9 mouse cellular contexts compared by ENCODE assay signal in the genomic region with DNA sequence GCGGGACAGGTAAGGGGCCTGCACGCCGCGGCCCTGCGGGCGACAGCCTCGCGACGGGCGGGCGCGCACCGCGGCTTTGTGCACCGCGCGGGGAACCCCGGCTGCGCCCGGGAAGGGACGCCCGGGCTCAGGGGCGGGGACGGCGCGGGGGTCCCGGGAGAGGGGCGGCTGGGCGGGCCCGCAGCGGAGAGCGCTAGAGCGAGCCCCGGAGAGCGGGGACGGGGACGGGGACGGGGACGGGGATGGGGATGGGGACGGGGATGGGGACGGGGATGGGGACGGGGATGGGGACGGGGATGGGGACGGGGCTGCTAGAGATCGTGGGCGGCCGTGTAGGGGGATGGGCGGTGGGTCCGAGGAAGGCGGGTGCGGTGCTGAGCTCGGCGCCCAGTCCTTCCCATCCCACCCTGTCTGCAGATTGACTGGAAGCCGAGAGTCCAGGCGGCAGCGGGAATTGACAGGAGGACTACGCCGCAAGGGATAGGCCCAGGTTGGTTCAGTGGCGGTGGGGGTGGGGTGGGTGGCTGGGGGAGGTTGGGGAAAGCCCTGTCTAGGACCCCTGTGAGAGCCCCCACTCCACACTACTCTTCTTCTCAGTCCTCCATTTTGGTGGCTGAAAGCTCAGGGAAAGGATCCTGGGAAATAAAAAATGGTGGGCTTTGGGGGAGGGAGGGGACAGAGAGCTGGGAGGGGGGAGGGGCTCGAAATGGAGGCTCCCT. TPM values are rescaled to one million over a fixed set of nuclear protein-coding genes. Genes with fewer than 3 reads are reported as not detected.
A peak's percentile ranks its signal among the peaks of the same experiment; 100 is the strongest.
DNase-seq lines count a peak whose midpoint lies in the region; ATAC-seq and TF ChIP-seq lines count a peak whose summit lies in the region.
"Not testable (repeated sequence)": the region's sequence is repeated elsewhere in the genome, so short reads cannot be mapped to it uniquely, and the experiment has no call there.
"Had no signal": no experiment of that assay in that cellular context is flagged by ENCODE, and none has a peak within 500 bp of the region (broad histone marks: within the 10 kb centered on the region; RNA-seq: fewer than 3 reads in every experiment).

No protein-coding gene starts in this region.

- H3K4me3 ChIP-seq in CH12.LX (replicated peaks in 1 of 3; ENCODE audit: low read depth in 2 of 3, low read length in 2 of 3, poor library complexity in 1 of 3) = peak overlapping the region in 2 of 3 experiments; percentile 38 to 65
- H3K4me3 ChIP-seq in embryonic facial prominence, embryonic 15.5 days (replicated peaks) = peak overlapping the region; percentile 45
- H3K4me3 ChIP-seq in heart, embryonic 15.5 days = peak overlapping the region; percentile 55
- H3K4me3 ChIP-seq in kidney, embryonic 16.5 days (ENCODE audit: low read length) = peak overlapping the region; percentile 49
- H3K4me3 ChIP-seq in liver, embryonic 14.5 days (ENCODE audit: insufficient read depth in 1 of 2, low read depth in 2 of 2, low read length in 2 of 2) = peak overlapping the region; percentile 46 to 53
- peak overlapping the region; percentile 37 for H3K4me3 ChIP-seq in midbrain, postnatal 0 days (ENCODE audit: low read depth, low read length)
- H3K4me3 ChIP-seq in stomach, postnatal 0 days (ENCODE audit: low read depth, low read length) = peak overlapping the region; percentile 40

- H3K27me3 ChIP-seq in CH12.LX (replicated peaks); embryonic facial prominence, embryonic 15.5 days; heart, embryonic 15.5 days; kidney, embryonic 16.5 days (ENCODE audit: insufficient read depth, low read length); liver, embryonic 14.5 days (ENCODE audit: control insufficient read depth, insufficient read depth, low read length); midbrain, postnatal 0 days (ENCODE audit: insufficient read depth, low read length); stomach, postnatal 0 days (ENCODE audit: control insufficient read depth, insufficient read depth, low read length): not testable (repeated sequence)

- WGBS in embryonic facial prominence, embryonic 15.5 days = 9% methylated on average over 4 of the region's 60 CpGs
- WGBS in heart, embryonic 15.5 days = 13% methylated on average over 1 of the region's 60 CpGs
- WGBS in kidney, embryonic 16.5 days = 44% methylated on average over 9 of the region's 60 CpGs
- WGBS in liver, embryonic 14.5 days (ENCODE audit: insufficient replicate concordance) = 20% methylated on average over 20 of the region's 60 CpGs
- 28% methylated on average over 11 of the region's 60 CpGs for WGBS in midbrain, postnatal 0 days
- WGBS in stomach, postnatal 0 days = 21% methylated on average over 13 of the region's 60 CpGs

- TF ChIP-seq POLR2A in CH12.LX (IDR thresholded peaks at IDR 0.05; ENCODE audit: low read depth, low read length) = not testable (repeated sequence)

- not testable (repeated sequence) for TF ChIP-seq CTCF in CH12.LX (conservative IDR thresholded peaks at IDR 0.05 in 1 of 2, IDR thresholded peaks at IDR 0.05 in 1 of 2; ENCODE audit: low read depth in 2 of 2, low read length in 2 of 2); liver, embryonic 14.5 days (IDR thresholded peaks at IDR 0.05; ENCODE audit: low read depth); midbrain, postnatal 0 days (IDR thresholded peaks at IDR 0.05); stomach, postnatal 0 days (IDR thresholded peaks at IDR 0.05; ENCODE audit: low read depth)

- not testable (repeated sequence) for H3K4me1 ChIP-seq in CH12.LX (ENCODE audit: control insufficient read depth in 1 of 2, insufficient read depth in 2 of 2); embryonic facial prominence, embryonic 15.5 days; heart, embryonic 15.5 days (replicated peaks); kidney, embryonic 16.5 days (ENCODE audit: insufficient read depth, low read length); liver, embryonic 14.5 days (replicated peaks; ENCODE audit: control insufficient read depth in 2 of 2, insufficient read depth in 2 of 2, low read length in 1 of 2); midbrain, postnatal 0 days (ENCODE audit: insufficient read depth, low read length); stomach, postnatal 0 days (replicated peaks; ENCODE audit: control insufficient read depth, insufficient read depth)

- H3K79me2 ChIP-seq in CH12.LX (replicated peaks; ENCODE audit: control insufficient read depth, extremely low read depth, insufficient read depth, poor library complexity, severe bottlenecking) = not testable (repeated sequence)

- dilution Hi-C loops in CH12.LX (cut with MboI; ENCODE audit: extremely low pct_ligation_motif_present, extremely low pct_unique_long_range_greater_than_20kb, low sequenced_read_pairs) = not testable (repeated sequence)

- peak overlapping the region; percentile 60; the same call in 1 of the 2 replicates for H3K4me2 ChIP-seq in CH12.LX (ENCODE audit: insufficient read depth, low read depth, poor library complexity, severe bottlenecking)
- H3K4me2 ChIP-seq in embryonic facial prominence, embryonic 15.5 days (replicated peaks) = peak overlapping the region; percentile 34
- H3K4me2 ChIP-seq in heart, embryonic 15.5 days = peak overlapping the region; percentile 54
- H3K4me2 ChIP-seq in kidney, embryonic 16.5 days (replicated peaks; ENCODE audit: low read depth, low read length) = peak overlapping the region; percentile 46
- H3K4me2 ChIP-seq in liver, embryonic 14.5 days (ENCODE audit: low read depth) = peak overlapping the region; percentile 54
- peak overlapping the region; percentile 53 for H3K4me2 ChIP-seq in midbrain, postnatal 0 days (ENCODE audit: low read depth, low read length, poor library complexity, severe bottlenecking)
- peak overlapping the region; percentile 35; the same call in 1 of the 2 replicates for H3K4me2 ChIP-seq in stomach, postnatal 0 days (replicated peaks; ENCODE audit: low read depth)

- ATAC-seq in embryonic facial prominence, embryonic 15.5 days (ENCODE audit: insufficient number of reproducible peaks, low FRiP score, low TSS enrichment, low read depth) = 0 out of 2 replicates have a peak, but pooled peaks have one; percentile 35
- ATAC-seq in heart, embryonic 15.5 days (replicated peaks; ENCODE audit: insufficient number of reproducible peaks, insufficient read depth, low FRiP score, low read depth) = peak; percentile 45
- ATAC-seq in kidney, embryonic 16.5 days (ENCODE audit: low FRiP score, low TSS enrichment) = peak; percentile 76
- ATAC-seq in liver, embryonic 14.5 days (ENCODE audit: insufficient read depth) = peak; percentile 32; the same call in 1 of the 2 replicates
- peak; percentile 71 for ATAC-seq in midbrain, postnatal 0 days (ENCODE audit: low FRiP score)
- peak; percentile 64 for ATAC-seq in stomach, postnatal 0 days (ENCODE audit: low FRiP score, low TSS enrichment)

- in situ Hi-C loops in CH12.LX (cut with MboI; ENCODE audit: low pct_ligation_motif_present, low pct_unique_long_range_greater_than_20kb, low sequenced_read_pairs) = not testable (repeated sequence)

- not testable (repeated sequence) for TF ChIP-seq RAD21 in CH12.LX (IDR thresholded peaks at IDR 0.05; ENCODE audit: low read depth, low read length)

- not testable (repeated sequence) for TF ChIP-seq EP300 in CH12.LX (IDR thresholded peaks at IDR 0.05; ENCODE audit: low read length); liver, embryonic 14.5 days (IDR thresholded peaks at IDR 0.05; ENCODE audit: low read depth); stomach, postnatal 0 days (optimal IDR thresholded peaks at IDR 0.05)

- H3K9me3 ChIP-seq in CH12.LX (replicated peaks; ENCODE audit: low read length); embryonic facial prominence, embryonic 15.5 days (replicated peaks); heart, embryonic 15.5 days (replicated peaks); kidney, embryonic 16.5 days (ENCODE audit: low read length); liver, embryonic 14.5 days (ENCODE audit: control insufficient read depth, low read length); midbrain, postnatal 0 days (ENCODE audit: low read length); stomach, postnatal 0 days (ENCODE audit: control insufficient read depth, low read length): not testable (repeated sequence)

- peak; percentile 31 for DNase-seq in CH12.LX (ENCODE audit: extremely low read depth)
- DNase-seq in cerebellum, adult 18-20 months = peak; percentile 10 to 55
- DNase-seq in liver, embryonic 14.5 days (ENCODE audit: low read depth in 3 of 3, low spot score in 3 of 3) = not testable (repeated sequence)
- peak; percentile 56 for DNase-seq in midbrain, postnatal 0 days (ENCODE audit: low spot score)
- DNase-seq in stomach, postnatal 0 days (ENCODE audit: low spot score) = peak; percentile 15

- H3K27ac ChIP-seq in CH12.LX (ENCODE audit: insufficient read depth, low read depth); embryonic facial prominence, embryonic 15.5 days (replicated peaks); kidney, embryonic 16.5 days (ENCODE audit: low read length); liver, embryonic 14.5 days; stomach, postnatal 0 days (replicated peaks): not testable (repeated sequence)
- H3K27ac ChIP-seq in heart, embryonic 15.5 days = peak overlapping the region; percentile 63
- H3K27ac ChIP-seq in midbrain, postnatal 0 days (ENCODE audit: low read depth, low read length) = peak overlapping the region; percentile 51; the same call in 1 of the 2 replicates

- peak overlapping the region; percentile 66 for H3K9ac ChIP-seq in CH12.LX (ENCODE audit: insufficient read depth, low read depth)
- H3K9ac ChIP-seq in embryonic facial prominence, embryonic 15.5 days = not testable (repeated sequence)
- H3K9ac ChIP-seq in heart, embryonic 15.5 days = peak overlapping the region; percentile 46
- H3K9ac ChIP-seq in kidney, embryonic 16.5 days (replicated peaks; ENCODE audit: low read length) = peak overlapping the region; percentile 53
- peak overlapping the region; percentile 51 for H3K9ac ChIP-seq in liver, embryonic 14.5 days (replicated peaks)
- H3K9ac ChIP-seq in midbrain, postnatal 0 days (replicated peaks; ENCODE audit: low read length, poor library complexity, severe bottlenecking) = peak overlapping the region; percentile 39; the same call in 1 of the 2 replicates
- 0 out of 2 replicates have a peak overlapping the region, but pooled peaks have one; percentile 18 for H3K9ac ChIP-seq in stomach, postnatal 0 days (ENCODE audit: low read length)

- peaks cover 0 to 10% of the 10 kb centered on the region in 2 experiments for H3K36me3 ChIP-seq in CH12.LX (replicated peaks in 1 of 2; ENCODE audit: control insufficient read depth in 1 of 2, insufficient read depth in 1 of 2, low read length in 1 of 2)
- H3K36me3 ChIP-seq in embryonic facial prominence, embryonic 15.5 days; heart, embryonic 15.5 days; kidney, embryonic 16.5 days (ENCODE audit: insufficient read depth, low read length); liver, embryonic 14.5 days (replicated peaks; ENCODE audit: control insufficient read depth, insufficient read depth, low read depth); midbrain, postnatal 0 days (ENCODE audit: insufficient read depth, low read length); stomach, postnatal 0 days (ENCODE audit: control insufficient read depth, insufficient read depth, low read length): not testable (repeated sequence)

RNA-seq across cellular contexts. Expression of a gene that starts 0.5 kb away (rescaled TPM):
- 118 and 124 TPM in 2 replicates for total RNA-seq in CH12.LX (2012; rRNA removed)
- total RNA-seq in CH12.LX (2014; rRNA removed) = 87.0 and 87.4 TPM in 2 replicates
- 228 and 235 TPM in 2 replicates for polyA plus RNA-seq in CH12.LX (2012; ENCODE audit: insufficient read length, low read depth)
- 387 and 393 TPM in 2 replicates for polyA plus RNA-seq in embryonic facial prominence, embryonic 15.5 days (2015; fragmentation: Nextera tagmentation; extraction: Ambion mirVana)
- polyA plus RNA-seq in heart, embryonic 15.5 days (2015; fragmentation: Nextera tagmentation; extraction: Ambion mirVana) = 396 and 413 TPM in 2 replicates
- polyA plus RNA-seq in kidney, embryonic 16.5 days (2015; fragmentation: Nextera tagmentation; extraction: Ambion mirVana) = 441 and 452 TPM in 2 replicates
- polyA plus RNA-seq in liver, embryonic 14.5 days (2012; rRNA removed) = 199 and 227 TPM in 2 replicates
- polyA plus RNA-seq in liver, embryonic 14.5 days (2014; fragmentation: Nextera tagmentation; extraction: Ambion mirVana) = 224 and 229 TPM in 2 replicates
- 305 and 324 TPM in 2 replicates for total RNA-seq in midbrain, postnatal 0 days (2014; rRNA removed)
- 916 and 923 TPM in 2 replicates for polyA plus RNA-seq in midbrain, postnatal 0 days (2015; fragmentation: Nextera tagmentation; extraction: Ambion mirVana)
- 174 and 185 TPM in 2 replicates for polyA plus RNA-seq in stomach, postnatal 0 days (2015; fragmentation: Nextera tagmentation; extraction: Ambion mirVana)

RNA-seq across cellular contexts. Expression of a gene that starts 25.7 kb away (rescaled TPM):
- total RNA-seq in CH12.LX (2012; rRNA removed) (79.9 and 80.4 TPM in 2 replicates), CH12.LX (2014; rRNA removed) (197 and 242 TPM in 2 replicates)
- polyA plus RNA-seq in CH12.LX (2012; ENCODE audit: insufficient read length, low read depth) = 147 and 148 TPM in 2 replicates
- polyA plus RNA-seq in embryonic facial prominence, embryonic 15.5 days (2015; fragmentation: Nextera tagmentation; extraction: Ambion mirVana) = 520 and 545 TPM in 2 replicates
- polyA plus RNA-seq in heart, embryonic 15.5 days (2015; fragmentation: Nextera tagmentation; extraction: Ambion mirVana) = 377 and 423 TPM in 2 replicates
- polyA plus RNA-seq in kidney, embryonic 16.5 days (2015; fragmentation: Nextera tagmentation; extraction: Ambion mirVana) = 471 and 473 TPM in 2 replicates
- polyA plus RNA-seq in liver, embryonic 14.5 days (2012; rRNA removed) = 80.9 and 128 TPM in 2 replicates
- 233 and 236 TPM in 2 replicates for polyA plus RNA-seq in liver, embryonic 14.5 days (2014; fragmentation: Nextera tagmentation; extraction: Ambion mirVana)
- 71.2 and 131 TPM in 2 replicates for total RNA-seq in midbrain, postnatal 0 days (2014; rRNA removed)
- 253 and 259 TPM in 2 replicates for polyA plus RNA-seq in midbrain, postnatal 0 days (2015; fragmentation: Nextera tagmentation; extraction: Ambion mirVana)
- 315 and 344 TPM in 2 replicates for polyA plus RNA-seq in stomach, postnatal 0 days (2015; fragmentation: Nextera tagmentation; extraction: Ambion mirVana)

RNA-seq across cellular contexts. Expression of a gene that starts 55.2 kb away (rescaled TPM):
- not detected in 2 replicates for total RNA-seq in CH12.LX (2012; rRNA removed)
- not detected in 2 replicates for total RNA-seq in CH12.LX (2014; rRNA removed)
- not detected in 2 replicates for polyA plus RNA-seq in CH12.LX (2012; ENCODE audit: insufficient read length, low read depth)
- 112 and 134 TPM in 2 replicates for polyA plus RNA-seq in embryonic facial prominence, embryonic 15.5 days (2015; fragmentation: Nextera tagmentation; extraction: Ambion mirVana)
- polyA plus RNA-seq in heart, embryonic 15.5 days (2015; fragmentation: Nextera tagmentation; extraction: Ambion mirVana) = 189 and 225 TPM in 2 replicates
- 75.7 and 81.3 TPM in 2 replicates for polyA plus RNA-seq in kidney, embryonic 16.5 days (2015; fragmentation: Nextera tagmentation; extraction: Ambion mirVana)
- polyA plus RNA-seq in liver, embryonic 14.5 days (2012; rRNA removed) = 106 and 169 TPM in 2 replicates
- polyA plus RNA-seq in liver, embryonic 14.5 days (2014; fragmentation: Nextera tagmentation; extraction: Ambion mirVana) = 137 and 150 TPM in 2 replicates
- total RNA-seq in midbrain, postnatal 0 days (2014; rRNA removed) = 73.9 and 108 TPM in 2 replicates
- 336 and 338 TPM in 2 replicates for polyA plus RNA-seq in midbrain, postnatal 0 days (2015; fragmentation: Nextera tagmentation; extraction: Ambion mirVana)
- polyA plus RNA-seq in stomach, postnatal 0 days (2015; fragmentation: Nextera tagmentation; extraction: Ambion mirVana) = 14.2 and 14.8 TPM in 2 replicates

RNA-seq across cellular contexts. Expression of a gene that starts 56.0 kb away (rescaled TPM):
- total RNA-seq in CH12.LX (2012; rRNA removed) (not detected in 2 replicates), CH12.LX (2014; rRNA removed) (not detected in 2 replicates)
- polyA plus RNA-seq in CH12.LX (2012; ENCODE audit: insufficient read length, low read depth) = not detected in 2 replicates
- 121 and 154 TPM in 2 replicates for polyA plus RNA-seq in embryonic facial prominence, embryonic 15.5 days (2015; fragmentation: Nextera tagmentation; extraction: Ambion mirVana)
- polyA plus RNA-seq in heart, embryonic 15.5 days (2015; fragmentation: Nextera tagmentation; extraction: Ambion mirVana) = 12.0 and 20.2 TPM in 2 replicates
- polyA plus RNA-seq in kidney, embryonic 16.5 days (2015; fragmentation: Nextera tagmentation; extraction: Ambion mirVana) = 5.2 and 6.1 TPM in 2 replicates
- polyA plus RNA-seq in liver, embryonic 14.5 days (2012; rRNA removed) = 0.12 and 0.14 TPM in 2 replicates
- polyA plus RNA-seq in liver, embryonic 14.5 days (2014; fragmentation: Nextera tagmentation; extraction: Ambion mirVana) = 0.10 and 0.76 TPM in 2 replicates
- total RNA-seq in midbrain, postnatal 0 days (2014; rRNA removed) = 2.6 and 6.2 TPM in 2 replicates
- 5.7 and 5.8 TPM in 2 replicates for polyA plus RNA-seq in midbrain, postnatal 0 days (2015; fragmentation: Nextera tagmentation; extraction: Ambion mirVana)
- 0.84 and 1.4 TPM in 2 replicates for polyA plus RNA-seq in stomach, postnatal 0 days (2015; fragmentation: Nextera tagmentation; extraction: Ambion mirVana)
- total RNA-seq: hematopoietic stem cell, adult 5-6 weeks had no signal

Comparison
In these comparisons a context has a peak if more than half of its experiments do, and no peak if none do; other contexts are left out.
1. RNA of a gene that starts 55.2 kb away (polyA plus RNA-seq): 336 to 338 TPM in midbrain, postnatal 0 days, 189 to 225 TPM in heart, embryonic 15.5 days, 106 to 169 TPM in liver, embryonic 14.5 days, 112 to 134 TPM in embryonic facial prominence, embryonic 15.5 days, 75.7 to 81.3 TPM in kidney, embryonic 16.5 days and 14.2 to 14.8 TPM in stomach, postnatal 0 days; not detected in CH12.LX; every median in the first group is over 10 times any median in the second.
2. Peak in every context shown above with its lines, with median percentiles within 50 percentile points of each other: H3K4me2 ChIP-seq, H3K4me3 ChIP-seq and ATAC-seq.